Mouse (Mus musculus): ENCODE data around the gene 1700030K09Rik.
A peak's percentile ranks its signal among the peaks of the same experiment; 100 is the strongest.

1700030K09Rik gene

GRCm38 (mm10) chr8:72464211-72464610, 20.5 kb downstream of the 1700030K09Rik start:
- no peak for DNase-seq

DNA sequence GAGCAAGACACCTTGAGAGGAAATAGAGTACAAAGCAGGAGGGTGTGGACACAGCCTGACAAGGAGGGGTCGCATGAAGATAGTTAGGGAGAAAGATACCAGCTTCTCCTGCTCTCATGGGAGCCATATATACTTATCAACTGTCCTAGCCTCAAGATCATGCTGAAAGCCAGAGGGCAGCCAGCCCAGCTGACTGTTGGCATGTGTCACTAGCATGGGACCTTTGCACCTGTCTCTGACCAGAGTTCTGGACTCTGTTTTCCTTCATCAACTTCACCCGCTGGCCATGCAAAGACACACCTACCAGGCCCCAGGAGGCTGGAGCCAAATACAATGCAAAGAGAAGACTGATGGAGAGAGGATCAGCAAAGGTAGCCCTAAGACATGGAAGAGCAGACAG, 25.6 kb downstream of the 1700030K09Rik start:
- no peak for DNase-seq

DNA sequence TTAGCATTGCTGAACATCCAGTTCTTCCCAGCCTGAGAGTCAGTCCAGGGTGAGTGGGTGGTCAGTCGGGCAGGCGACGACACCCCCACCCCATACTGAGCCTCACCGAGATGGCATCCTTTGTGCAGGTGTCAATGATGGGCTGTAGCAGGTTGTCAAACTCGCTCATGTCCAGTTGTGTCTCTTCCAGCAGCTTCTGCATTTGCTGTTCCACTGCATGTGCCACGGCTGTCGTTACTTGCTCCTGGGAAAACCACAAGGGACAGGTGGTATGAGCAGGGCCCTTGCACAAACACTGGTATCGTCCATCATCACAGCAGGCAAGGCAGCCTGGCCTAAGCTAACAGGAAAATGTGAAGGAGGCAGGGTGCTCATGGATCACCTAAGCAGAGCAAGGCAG, 26.3 kb downstream of the 1700030K09Rik start:
- DNase-seq: no peak

DNA sequence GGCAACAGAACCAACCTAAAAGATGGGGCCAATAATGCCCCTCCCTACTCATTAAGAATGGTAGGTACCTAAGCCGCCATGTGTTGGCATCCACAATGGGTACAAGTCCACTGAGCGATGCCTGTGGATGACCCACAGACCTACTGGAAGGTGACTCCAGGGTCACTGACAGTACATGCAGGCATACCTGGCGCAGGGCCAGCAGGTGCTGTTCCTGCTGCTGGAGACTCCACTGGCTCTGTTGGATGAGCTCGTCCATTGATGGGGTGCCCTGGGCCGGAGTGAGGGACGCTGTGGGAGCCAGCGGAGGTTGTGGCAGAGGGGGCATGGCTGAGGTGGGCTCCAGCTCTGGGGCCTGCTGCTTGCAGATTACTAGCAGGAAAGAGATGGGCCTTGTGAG, 27.0 kb downstream of the 1700030K09Rik start:
- DNase-seq: peak; percentile 33 to 37

GRCm38 (mm10) chr8:72474826-72475546, 31.3 kb downstream of the 1700030K09Rik start, which contains the start of gene Cherp:
Cherp (minus strand) TSS chr8:72475226.
- peak; percentile 96 to 98 for DNase-seq

- DNase-seq: no peak
Observed at GRCm38 (mm10) chr8:72485456-72486199, 41.9 kb downstream of the 1700030K09Rik start.

DNA sequence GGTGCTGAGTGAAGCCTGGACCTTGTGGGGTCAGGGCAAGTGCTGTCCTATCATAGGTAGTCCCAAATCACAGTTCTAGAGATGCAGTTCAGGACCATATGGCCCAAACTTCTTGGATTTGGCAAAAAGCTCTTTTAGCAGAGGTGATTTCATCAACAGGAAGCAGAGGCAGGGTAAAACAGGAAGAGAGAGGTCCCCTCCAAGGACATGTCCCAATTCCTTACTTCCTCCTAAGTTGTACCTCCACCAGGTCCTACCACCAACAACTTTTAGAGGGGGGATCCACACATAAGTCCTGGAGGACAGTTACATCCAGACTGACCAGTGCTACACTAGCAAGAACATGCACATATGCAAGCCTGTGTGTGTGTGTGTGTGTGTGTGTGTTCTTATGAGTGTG, 43.3 kb downstream of the 1700030K09Rik start:
- no peak for DNase-seq

DNA sequence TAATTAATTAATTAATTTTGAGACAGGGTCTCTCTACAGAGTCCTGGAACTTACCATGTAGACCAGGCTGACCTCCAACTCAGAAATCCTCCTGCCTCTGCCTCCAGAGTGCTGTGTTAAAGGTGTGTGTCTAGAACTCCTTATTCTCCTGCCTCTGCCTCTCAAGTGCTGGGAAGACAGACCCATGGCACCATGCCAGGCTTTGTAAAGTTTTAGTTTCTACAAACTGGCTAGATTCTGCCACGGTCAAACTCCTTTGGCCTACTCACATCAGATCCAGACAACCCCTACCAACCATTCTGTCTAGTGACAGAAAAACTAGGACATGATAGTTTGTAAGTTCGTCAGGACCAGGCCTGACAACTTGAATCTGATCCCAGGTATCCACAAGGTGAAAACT, 47.3 kb downstream of the 1700030K09Rik start:
- DNase-seq: peak; percentile 45 to 59

- DNase-seq: peak; percentile 53 to 58
Observed at GRCm38 (mm10) chr8:72491680-72492621, 48.3 kb downstream of the 1700030K09Rik start, which contains the start of gene Slc35e1. Slc35e1 (minus strand) TSS chr8:72492614.

DNA sequence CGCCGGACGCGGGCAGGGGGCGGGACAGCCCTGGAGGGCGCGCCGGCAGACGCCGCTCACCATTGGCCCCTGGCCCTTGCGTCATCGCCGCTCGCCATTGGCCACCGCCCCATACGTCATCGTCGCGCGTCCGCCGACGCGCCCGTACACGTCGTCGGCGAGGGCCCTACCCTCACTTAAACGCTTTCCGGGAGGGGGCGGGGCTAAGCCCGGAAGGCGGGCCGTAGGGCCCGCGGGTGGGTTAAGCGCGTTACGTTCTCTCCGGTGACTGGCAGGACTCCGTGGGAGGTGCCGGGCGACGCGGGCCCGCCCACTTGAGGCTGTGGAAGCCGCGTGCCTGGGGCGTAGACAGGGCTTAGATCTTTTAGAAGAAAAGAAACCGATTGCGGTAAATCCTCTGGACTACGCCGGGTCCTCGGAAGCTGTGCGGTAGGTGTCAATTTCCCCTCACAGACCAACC, 49.0 kb downstream of the 1700030K09Rik start:
- DNase-seq: peak; percentile 100

DNA sequence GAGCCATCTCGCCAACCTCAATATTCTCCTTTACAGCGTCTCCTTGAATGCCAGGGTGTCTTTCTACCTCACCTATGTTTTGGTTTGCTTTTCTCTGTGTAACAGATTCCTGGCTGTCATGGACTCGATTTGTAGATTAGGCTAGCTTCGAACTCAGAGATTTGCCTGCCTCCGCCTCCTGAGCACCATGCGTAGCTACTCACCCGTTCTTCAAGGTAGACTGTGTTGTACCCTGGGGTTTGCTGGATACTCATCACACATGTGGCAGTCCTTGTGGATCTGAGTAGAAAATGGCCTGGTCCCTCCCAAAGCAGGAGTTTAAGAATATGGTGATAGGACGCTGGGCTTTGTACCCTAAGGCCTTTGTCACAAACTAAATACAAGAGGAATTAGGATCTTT, 49.7 kb downstream of the 1700030K09Rik start:
- DNase-seq: no peak

GRCm38 (mm10) chr8:72495411-72496111, 51.9 kb downstream of the 1700030K09Rik start:
- peak in 1 of 2 experiments; percentile 33 for DNase-seq

GRCm38 (mm10) chr8:72496217-72496616, 52.5 kb downstream of the 1700030K09Rik start:
- peak in 1 of 2 experiments; percentile 28 for DNase-seq

DNA sequence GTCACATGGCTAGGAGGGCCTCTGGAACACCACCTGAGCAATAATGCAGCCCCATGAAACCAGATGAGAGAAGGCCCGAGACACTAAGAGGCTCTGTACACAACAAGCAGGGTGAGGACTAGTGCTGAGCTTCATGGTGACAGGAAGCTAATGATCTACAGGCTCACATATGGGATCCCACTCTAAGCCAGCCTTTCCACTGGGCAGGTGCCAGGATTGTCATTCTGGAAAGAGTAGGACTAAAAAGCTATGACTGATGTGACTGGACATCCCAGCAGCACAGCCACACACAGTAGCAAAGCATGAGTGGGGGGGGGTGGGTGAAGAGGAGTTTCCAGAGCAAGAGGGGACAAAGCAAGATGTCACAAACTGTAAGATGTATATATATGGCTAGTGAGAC, 54.2 kb downstream of the 1700030K09Rik start:
- DNase-seq: peak; percentile 65 to 77

DNA sequence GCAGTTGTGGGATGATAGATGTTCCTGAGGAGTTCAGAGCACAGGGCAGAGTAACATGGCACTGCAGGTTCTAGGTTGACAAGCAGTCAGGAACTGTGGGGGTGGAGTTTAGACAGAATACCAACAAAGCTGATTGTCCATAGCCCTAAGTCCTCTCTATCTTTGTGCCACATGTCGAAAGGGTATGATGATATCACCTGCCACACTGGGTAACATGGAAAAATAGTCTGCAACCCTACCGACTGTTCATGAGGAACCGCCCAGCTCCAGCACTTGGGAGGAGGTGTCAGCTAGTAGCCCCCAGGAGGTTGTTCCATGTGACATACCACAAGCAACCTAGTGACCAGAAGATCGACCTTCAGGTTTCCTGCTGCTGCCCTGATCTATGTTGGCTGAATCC, 54.8 kb downstream of the 1700030K09Rik start:
- no peak for DNase-seq

DNA sequence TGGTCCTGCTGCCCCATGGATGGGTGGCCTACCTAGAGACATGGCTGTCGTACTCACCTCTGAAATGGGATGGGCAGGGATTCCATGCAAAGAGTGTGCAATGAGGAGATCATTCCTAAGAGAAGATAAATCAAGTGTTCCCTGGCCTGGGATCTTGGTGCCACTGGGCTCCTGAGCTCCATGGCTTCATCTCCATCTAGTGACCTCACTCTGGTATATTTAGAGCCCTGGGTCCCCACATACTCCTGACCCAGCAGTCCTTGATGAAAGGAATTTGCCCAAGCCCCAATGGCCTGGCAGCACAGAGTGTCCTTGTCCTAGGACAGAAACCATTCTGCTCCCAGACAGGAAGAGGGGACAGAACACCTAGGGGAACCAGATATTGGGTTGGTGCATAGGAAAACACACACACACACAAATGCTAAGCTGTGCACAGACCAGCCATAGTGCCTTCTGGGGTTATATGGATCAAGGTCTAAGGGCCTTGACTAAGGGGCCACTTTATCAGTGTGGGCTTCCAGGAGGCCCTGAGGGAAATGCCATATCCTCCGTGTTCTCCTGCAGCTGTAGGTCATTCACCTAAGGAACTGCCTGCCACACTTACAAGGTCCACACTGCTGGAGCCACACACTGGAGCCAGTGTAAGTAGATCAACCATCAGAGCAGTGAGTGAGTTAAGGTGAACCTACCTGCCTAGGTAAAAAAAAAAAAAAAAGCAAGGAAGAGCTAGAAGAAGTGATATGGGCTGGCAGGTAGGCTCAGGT, 56.0 kb downstream of the 1700030K09Rik start:
- DNase-seq: no peak

DNA sequence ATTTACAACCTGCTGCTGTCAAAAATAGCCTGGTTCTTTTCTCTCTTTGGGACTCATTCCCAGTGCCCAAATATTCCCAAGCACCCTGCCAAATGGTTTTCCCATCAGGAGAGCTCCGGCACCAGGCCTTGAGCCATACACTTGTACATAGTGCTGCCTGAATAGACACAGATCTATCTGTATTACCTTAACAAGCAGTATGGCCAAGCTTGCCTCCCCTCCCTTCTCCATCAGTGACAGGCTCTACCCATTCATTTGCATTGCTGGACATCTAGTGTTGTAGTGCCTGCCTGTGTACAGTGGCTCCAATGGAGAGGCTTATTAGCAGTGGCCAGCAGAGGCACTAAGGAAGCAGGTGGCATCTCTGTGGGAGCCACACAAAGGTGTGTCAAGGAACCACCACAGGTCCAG, 56.8 kb downstream of the 1700030K09Rik start:
- peak; percentile 74 to 80 for DNase-seq

DNA sequence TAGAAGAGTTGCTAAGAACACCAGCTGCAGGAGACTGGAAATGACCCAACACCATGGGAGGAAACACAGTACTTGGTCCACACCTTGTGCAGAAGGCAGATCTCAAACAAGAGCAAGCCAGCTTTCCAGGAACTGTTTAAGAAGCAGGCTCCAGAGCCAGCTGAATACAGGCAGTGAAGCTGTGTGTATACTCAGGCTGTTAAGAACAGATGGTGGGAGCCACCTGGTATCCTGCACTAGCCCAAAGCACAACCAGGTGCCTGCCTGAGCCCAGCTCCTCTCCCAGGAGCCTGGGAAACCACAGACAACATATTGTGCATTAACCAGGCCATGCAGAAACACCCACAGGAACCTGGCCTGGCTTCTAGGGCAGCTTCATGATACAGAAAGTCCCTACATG, 60.5 kb downstream of the 1700030K09Rik start:
- peak; percentile 77 to 84 for DNase-seq

GRCm38 (mm10) chr8:72504637-72505314, 61.1 kb downstream of the 1700030K09Rik start:
- peak; percentile 83 to 87 for DNase-seq

DNA sequence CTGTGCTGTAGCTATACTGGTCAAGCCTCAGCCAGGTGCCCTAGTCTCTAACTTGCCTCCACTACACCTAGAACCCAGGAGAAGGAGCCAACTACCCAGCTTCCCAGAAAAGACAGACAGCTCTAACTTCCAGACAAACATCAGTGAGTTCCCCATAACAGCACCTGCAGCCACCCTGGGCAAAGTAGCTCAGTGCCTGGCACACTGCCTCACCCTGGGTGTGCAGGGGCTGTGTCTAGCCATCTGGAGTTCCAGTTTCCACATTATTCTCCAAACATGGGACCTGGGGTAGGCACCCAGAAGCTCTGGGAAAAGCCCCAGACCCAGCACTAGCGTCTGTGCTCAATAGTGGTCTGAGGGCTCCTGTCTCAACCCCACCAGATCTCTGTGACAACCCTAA, 63.8 kb downstream of the 1700030K09Rik start:
- DNase-seq: peak; percentile 60 to 80
